Mouse (Mus musculus): ENCODE measurements around the gene Git1. TPM values are rescaled to one million over a fixed set of nuclear protein-coding genes. Genes with fewer than 3 reads are reported as not detected.

Gene Git1
- 26.8 and 36.2 TPM in 2 replicates for total RNA-seq (2023)

DNA sequence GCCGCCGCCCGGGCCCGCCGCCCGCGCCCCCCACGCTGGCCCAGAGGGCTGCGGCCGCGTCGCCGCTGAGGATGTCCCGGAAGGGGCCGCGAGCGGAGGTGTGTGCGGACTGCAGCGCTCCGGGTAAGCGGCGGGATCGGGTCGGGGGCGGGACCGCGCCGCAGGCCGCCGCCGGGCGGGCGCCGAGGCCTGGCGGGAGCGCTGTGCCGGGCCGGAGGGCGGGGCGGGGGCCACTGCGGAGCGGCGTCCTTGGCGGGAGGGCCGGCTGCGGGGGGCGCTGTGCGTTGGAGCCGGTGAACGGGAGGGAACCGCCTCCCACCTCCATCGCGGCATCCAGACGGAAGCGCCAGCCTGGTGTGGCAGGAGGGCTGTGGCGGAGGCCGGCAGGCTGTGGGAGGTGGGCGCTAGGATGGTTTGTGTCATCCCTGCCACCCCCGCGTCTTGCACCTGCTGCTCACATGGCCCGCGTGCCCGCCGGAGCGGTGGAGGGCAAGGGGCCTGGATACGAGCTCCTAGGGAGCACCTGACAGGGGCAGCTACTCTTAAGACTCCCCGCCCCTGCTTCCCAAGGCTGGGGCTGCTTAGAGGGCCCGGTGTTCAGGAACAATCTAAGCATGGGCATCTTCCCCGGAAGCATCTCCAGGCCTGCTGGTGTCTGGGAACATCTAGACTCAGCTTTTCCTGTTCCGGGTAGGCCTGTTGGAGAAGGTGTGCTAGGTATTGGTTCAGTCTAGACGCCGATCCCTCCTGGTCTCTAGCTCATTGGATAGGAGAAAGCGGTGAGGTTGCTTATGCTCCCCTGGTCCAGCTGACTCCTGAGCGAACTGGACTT lies at the start of gene Git1:
Gene Git1, plus strand, starts transcription at position 51 of the 832 bp plus-strand sequence.

DNA sequence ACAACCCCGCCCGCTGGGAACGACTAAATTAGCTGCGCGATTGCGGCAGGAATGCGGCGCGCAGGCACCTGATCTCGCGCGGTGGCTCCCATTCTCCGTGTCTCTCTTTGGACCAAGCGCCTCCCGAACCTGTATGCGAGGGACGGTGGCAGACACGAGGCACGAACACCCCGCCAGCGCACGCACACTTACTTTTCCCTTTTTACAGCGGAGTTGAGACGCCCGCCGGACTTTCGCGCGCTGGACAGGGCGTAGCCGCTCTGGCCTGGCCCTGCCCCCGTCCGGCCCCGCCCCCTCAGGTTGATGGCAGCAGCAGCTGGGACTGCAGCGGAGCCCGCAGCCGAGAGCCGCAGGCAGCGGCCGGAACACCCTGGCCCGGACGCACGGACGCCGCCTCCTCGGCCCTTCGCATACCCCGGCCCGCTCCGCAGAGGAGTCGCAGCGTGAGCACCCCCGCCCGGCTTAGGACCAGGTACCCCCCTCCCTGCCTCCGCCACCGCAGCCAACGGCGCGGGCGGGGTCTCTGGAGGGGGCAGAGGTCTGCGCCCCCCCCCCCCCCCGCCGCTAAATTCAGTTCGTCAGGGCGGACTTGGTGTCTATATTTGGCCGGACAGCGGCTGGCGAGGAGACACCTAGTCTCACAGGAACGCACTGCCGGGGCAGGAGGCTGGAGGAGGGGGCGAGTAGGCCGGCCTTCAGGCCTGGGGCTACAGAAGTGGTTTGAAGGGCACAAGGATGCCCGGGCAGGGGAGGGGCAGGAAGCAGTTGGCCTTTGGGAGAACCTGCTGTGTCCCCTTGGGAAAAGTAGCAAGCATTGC lies 30.9 kb upstream of the Git1 start, which contains the start of gene Coro6:
Gene Coro6, plus strand, starts transcription at position 129 of the 818 bp plus-strand sequence.

DNA sequence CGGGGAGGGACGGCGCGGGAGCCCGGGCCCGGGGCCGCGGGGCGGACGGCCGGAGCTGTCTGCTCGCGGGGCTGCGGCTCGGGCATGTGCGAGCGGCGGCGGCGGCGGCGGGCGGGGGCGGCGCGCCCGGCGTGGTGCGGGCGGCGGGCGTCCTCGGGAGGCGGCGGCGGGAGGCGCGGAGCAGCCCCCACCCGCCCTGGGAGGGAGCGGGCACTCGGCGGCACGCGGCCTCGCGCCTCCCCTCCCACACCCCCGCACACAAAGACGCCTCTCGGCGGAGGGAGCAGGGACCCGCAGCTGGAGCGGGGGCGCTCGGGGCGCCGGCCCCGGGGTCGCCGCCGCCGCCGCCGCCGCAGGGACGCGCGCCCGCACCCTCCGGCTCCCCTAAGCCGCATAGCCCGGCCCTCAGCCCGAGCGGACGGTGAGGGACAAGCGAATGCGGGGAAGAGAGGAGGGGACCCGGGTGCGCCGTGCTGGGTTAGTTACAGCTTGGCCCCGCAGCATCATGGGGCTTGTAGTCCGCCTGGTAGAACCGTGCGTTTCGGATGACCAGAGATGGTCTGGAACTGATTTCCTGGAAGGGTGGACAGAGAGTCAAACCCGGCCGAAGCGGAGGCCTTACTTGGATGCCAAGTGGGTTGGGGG lies 3.6 kb upstream of the Git1 start, which contains the start of gene Ankrd13b:
Gene Ankrd13b, minus strand, starts transcription at position 88 of the 645 bp plus-strand sequence.

DNA sequence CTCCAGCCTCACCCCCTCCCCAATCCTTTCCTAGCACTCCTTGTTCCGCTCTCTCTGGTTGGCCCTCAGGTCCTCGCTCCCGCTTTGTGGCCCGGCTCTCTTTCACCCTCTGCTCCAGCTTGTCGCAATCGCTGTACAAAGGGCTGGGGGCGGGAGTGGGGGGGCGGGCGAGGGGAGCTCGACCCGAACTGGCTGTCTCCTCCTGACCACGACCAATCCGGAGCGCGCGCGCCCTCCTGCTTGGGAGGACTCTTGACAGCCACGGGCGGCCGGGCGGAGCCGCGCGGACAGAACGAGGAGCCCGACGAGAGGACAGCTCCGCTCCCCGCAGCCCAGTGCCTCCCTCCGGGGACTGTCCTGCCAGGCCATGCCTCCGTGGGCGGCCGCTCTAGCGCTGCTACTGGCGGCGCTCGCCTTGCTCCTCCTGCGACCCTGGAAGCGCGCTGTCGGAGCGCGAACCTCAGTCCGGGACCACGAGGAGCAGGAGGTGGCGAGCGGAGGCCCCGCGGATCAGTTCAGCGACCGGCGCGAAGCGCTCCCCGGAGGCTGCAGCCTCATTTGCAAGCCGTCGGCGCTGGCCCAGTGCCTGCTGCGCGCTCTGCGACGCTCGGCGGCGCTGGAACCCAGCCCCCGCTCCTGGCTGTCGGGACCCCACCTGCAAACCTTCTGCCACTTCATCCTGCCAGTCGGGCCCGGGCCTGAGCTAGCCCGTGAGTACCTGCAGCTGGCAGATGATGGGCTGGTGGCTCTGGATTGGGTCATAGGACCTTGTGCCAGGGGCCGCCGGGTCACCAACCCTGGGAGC lies 21.7 kb downstream of the Git1 start, which contains the start of gene Abhd15:
Gene Abhd15, plus strand, starts transcription at position 290 of the 805 bp plus-strand sequence.

DNA sequence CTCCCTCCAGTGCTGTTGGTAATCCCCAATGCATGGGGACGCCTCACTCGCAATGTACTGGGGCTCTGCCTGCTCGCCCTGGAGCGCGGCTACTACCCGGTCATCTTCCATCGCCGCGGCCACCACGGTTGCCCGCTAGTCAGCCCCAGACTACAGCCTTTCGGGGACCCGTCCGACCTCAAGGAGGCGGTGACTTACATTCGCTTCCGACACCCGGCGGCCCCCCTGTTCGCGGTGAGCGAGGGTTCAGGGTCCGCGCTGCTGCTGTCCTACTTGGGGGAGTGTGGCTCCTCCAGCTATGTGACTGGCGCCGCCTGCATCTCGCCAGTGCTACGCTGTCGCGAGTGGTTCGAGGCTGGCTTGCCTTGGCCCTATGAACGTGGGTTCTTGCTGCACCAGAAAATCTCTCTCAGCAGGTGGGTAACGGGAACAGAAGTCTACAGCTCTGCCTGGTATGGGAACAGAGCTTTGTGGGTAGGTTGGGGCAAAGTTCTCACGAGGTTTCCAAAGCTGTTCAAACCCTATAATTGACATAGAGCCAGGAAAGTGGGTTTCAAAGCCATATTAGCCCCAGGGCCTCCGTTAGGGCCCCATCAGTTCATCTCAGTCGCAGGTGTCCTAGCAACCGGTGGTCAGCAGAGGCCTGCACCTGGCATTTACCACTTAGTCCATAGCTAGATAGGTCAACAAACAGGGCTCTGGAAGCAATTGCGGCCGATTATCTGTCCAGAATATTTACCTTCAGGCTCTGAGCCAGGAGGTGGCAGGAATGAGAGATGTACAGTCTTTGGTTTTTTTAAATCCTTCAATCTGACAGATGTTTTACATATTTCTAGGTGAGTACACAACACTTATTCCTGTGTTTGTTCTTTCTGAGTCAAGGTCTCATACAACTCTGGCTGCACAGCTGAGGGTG lies 22.5 kb downstream of the Git1 start, which contains the start of gene Trp53i13:
Gene Trp53i13, minus strand, starts transcription at position 344 of the 916 bp plus-strand sequence.

DNA sequence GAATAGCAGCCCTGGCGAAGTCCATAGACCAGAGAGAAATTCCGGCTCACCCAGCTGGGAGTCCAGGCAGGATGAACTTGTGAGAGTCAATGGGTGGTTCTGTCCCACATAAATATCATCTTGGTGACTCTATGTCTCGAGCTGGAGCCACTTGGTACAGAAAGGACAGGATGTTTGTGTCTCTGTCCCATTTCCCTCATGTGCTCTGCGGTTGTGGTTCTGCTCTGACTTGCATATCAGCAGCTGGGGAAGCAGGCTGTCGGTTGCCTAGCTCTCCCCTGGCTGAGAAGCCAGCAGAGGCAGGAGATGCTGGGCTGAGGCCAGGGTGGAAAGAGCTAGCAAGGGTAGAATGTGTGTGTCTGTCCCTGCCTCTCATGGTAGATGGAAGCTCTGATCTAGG lies 25.7 kb downstream of the Git1 start, which contains the start of gene Gm10392:
Gene Gm10392, minus strand, starts transcription at position 156 of the 400 bp plus-strand sequence.

Other genes starting within 250 kb of the Git1 start
- 0.23 and 0.38 TPM in 2 replicates for gene Coro6, start 31.2 kb upstream of the Git1 start, total RNA-seq (2023)
- 1.2 and 2.9 TPM in 2 replicates for gene Ankrd13b, start 3.9 kb upstream of the Git1 start, total RNA-seq (2023)
- gene Abhd15, start 21.6 kb downstream of the Git1 start, total RNA-seq (2023): 12.1 and 18.4 TPM in 2 replicates
- 9.0 and 17.6 TPM in 2 replicates for gene Trp53i13, start 22.4 kb downstream of the Git1 start, total RNA-seq (2023)
- 1.3 and 2.0 TPM in 2 replicates for gene Gm10392, start 25.6 kb downstream of the Git1 start, total RNA-seq (2023)
- gene Taok1, start 114.3 kb downstream of the Git1 start, total RNA-seq (2023): 35.8 and 42.5 TPM in 2 replicates
- 91.1 and 115 TPM in 2 replicates for gene Nufip2, start 192.6 kb downstream of the Git1 start, total RNA-seq (2023)
- not detected in 2 replicates for gene Cryba1, start 231.7 kb downstream of the Git1 start, total RNA-seq (2023)

Measured in neutrophil, adult 65 days (primary cell).